Mouse (Mus musculus) small intestine, adult 10 weeks (tissue): Measurements from ENCODE around the gene Dnaja3. TPM values are rescaled to one million over a fixed set of nuclear protein-coding genes. Genes with fewer than 3 reads are reported as not detected.

Experiments used
- polyA plus RNA-seq: library from polyadenylated mRNA; stranded (reverse); fragments of 350-450 nt; fragmentation: Illumina TruSeq; extraction: RNeasy Lipid Tissue Mini Kit (QIAGEN cat#74804); gene quantifications from one replicate; pipeline ENCODE4 v1.2.3, GENCODE M21; 2014; ENCODE audit warnings: low replicate concordance

The Dnaja3 gene
- polyA plus RNA-seq, result 18.0 TPM

DNA sequence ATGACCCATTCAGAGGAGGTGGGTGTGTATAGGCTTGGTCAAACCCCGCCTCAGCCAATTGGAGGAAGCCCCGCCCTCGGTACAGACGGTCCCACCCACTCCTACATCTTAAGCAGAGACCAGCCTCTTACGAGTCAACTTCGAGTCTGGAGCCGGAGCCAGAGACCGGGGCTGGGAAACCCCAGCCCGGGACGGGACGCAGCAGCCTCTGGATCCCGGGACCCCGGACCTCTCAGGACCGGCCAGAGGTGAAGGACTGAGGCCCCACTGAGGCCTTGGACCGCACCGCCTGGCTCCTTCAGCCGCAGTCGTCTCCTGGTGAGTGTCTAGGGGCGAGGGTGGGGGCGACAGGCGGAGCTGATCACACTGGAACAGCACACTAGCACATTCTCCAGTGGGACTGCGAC lies at the start of gene Dnaja3, which contains the start of gene Vasn:
Gene Dnaja3, plus strand, starts transcription at position 159 of the 407 bp plus-strand sequence.
Gene Vasn, plus strand, starts transcription at position 111 of the 407 bp plus-strand sequence.

DNA sequence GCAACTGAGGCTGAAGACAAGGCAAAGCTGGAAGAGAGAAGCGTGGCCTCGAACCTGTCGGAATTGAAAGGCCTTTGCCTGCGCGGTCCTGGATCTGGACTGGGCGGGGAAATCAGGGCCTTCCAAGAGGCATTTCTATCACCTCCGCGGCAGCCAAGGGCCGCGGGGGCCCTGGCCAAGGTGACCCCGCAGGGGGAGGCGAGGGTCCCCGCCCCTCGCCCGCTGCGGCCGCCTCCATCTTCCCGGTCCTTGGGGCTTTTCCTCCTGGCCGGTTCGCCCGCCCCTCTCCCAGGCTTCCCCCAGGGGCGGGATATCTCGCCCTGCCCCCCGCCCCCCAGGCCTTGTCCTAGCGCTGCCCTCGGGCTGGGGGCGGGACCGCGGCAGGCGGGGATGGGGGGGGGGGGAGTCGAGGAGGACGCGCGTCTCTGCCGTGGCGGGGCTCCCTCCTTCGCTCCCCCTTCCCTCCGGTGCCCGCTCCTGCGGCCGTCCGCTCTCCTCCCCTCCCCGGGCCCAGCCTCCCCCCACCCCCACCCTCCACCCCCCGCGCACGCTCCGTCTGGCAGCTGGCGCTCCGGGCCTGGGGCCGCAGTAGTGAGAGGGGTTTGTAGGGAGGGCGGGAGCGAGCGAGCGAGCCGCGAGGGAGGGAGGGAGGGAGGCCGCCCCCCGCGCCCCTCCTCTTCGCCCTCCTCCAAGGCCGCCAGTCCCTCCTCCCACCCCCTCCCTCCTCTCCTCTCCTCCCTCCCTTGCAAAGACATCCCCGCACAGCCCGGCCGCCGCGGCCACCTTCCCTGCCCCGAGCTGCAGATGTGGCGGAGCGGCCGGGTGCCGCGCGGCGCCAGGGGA lies 45.6 kb upstream of the Dnaja3 start, which contains the start of gene Glis2:
Gene Glis2, plus strand, starts transcription at position 743 of the 843 bp plus-strand sequence.

DNA sequence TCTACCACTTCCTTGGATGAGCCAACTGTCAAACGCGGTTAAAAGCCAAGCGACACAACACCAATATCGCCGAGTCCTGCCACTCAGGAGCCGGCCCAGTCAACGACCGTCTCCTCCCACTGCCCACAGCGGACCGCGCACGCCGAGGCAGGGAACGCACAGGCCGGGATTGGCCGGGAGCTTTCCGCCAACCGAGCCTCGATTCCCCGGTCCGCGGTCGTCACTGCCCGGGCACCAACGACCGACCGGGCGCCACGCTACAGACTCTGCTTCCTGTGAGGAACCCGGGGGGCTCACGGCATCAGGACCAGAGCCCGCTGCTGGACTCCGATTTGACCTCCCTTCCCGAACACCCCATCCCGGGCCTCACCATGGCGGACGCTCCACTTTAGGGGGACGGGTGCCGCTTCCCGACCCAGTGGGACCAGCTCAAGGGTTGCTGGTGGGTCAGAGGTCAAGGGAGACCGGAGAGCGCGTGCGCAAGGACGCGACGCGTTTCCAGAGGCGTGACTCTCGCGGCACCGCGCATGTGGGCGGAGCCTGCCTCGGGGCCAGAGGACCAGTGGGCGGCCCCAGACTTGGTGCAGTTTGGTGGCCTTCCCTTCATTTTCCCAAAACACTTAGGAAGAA lies 15.2 kb upstream of the Dnaja3 start, which contains the start of gene Pam16:
Gene Pam16, minus strand, starts transcription at position 508 of the 630 bp plus-strand sequence.

GRCm38 (mm10) chr16:4679121-4680018 lies 39.6 kb downstream of the Dnaja3 start, which contains the start of gene Coro7:
Coro7 (minus strand) TSS chr16:4679777.

DNA sequence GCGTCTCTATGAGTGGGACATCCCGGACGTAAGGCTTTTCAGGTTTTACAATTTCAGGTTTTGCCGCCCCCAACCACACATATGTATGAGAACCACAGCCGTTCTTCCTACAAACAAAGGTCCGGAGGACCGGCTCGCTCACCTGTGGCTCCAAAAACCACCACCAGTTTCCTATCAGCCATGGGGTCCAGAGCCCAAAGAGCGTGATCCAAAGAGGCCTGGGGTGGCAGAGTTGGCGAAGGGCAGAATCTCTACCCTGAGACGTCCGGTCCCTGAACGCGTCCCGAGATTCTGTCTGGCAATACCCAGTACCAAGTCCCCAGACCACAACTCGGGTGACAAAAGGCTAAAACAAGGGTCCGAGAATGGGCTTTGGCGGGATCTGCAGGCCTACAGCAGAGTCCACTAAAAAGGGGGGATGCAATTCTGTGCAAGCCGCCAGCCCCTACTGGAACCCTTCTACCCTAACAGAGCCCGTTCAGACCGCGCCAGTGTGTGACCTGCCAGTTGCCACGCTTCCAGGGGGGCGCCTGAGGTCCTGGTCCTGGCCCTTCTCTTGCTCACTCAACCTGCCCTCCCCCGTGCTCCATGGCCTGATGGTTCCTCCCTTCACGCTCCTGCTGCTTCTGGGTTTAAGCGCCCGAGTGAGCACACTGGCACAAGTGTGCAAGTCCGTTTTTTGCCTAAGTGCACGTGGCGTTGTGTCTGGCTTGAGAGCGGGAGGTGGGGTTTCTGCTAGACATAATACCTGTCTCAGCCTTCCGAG lies 79.1 kb downstream of the Dnaja3 start, which contains the start of gene Nmral1:
Gene Nmral1, minus strand, starts transcription at position 604 of the 766 bp plus-strand sequence.

DNA sequence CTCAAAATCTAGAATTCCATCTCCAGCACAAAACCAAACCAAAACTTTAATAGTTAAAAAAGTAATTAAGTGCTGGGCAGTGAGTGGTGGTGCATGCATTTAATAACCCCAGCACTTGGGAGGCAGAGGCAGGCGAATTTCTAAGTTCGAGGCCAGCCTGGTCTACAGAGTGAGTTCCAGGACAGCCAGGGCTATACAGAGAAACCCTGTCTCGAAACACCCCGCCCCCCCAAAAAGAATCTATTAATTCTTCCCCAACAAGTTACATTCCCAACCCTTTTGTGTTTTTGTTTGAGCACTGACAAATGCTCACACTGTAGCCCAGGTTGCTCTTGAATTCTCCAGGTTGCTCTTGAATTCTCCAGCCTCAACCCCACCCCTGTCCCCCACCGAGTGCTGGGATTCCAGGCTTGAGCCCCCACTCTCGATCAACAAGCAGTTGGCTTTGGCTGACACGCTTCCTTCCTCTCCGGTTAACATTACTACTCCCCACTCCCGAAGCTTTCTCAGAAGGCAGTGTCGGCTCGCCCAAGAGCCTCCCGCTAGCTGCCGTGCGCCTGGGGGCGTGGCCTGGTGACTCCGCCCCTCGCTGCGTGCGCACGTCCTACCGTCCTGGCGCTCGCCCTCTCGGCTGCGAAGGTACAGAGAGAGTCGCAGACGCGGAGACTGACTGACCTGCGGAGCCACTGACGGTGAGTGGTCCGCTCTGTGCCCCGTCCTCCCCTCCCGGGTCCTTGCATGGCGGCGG lies 86.2 kb downstream of the Dnaja3 start, which contains the start of gene Hmox2:
Gene Hmox2, plus strand, starts transcription at position 582 of the 748 bp plus-strand sequence.

Other genes with a start within 250 kb of the Dnaja3 start
- gene Adcy9, start 219.5 kb upstream of the Dnaja3 start, polyA plus RNA-seq, result 0.89 TPM
- gene Srl, start 98.2 kb upstream of the Dnaja3 start, polyA plus RNA-seq, result 1.8 TPM
- gene Tfap4, start 80.1 kb upstream of the Dnaja3 start, polyA plus RNA-seq, result 2.0 TPM
- 0.56 TPM for gene Glis2, start 45.3 kb upstream of the Dnaja3 start, polyA plus RNA-seq
- 8.9 TPM for gene Pam16, start 15.0 kb upstream of the Dnaja3 start, polyA plus RNA-seq
- gene Vasn, start within 50 bp of the Dnaja3 start, polyA plus RNA-seq, result 0.48 TPM
- 1.3 TPM for gene Coro7, start 39.8 kb downstream of the Dnaja3 start, polyA plus RNA-seq
- 0.71 TPM for gene Nmral1, start 79.4 kb downstream of the Dnaja3 start, polyA plus RNA-seq
- gene Hmox2, start 86.4 kb downstream of the Dnaja3 start, polyA plus RNA-seq, result 47.3 TPM
- gene Cdip1, start 150.3 kb downstream of the Dnaja3 start, polyA plus RNA-seq, result 40.1 TPM
- not detected for gene 4930562C15Rik, start 195.4 kb downstream of the Dnaja3 start, polyA plus RNA-seq
- gene Ubald1, start 240.3 kb downstream of the Dnaja3 start, polyA plus RNA-seq, result 0.22 TPM
- gene Mgrn1, start 246.3 kb downstream of the Dnaja3 start, polyA plus RNA-seq, result 4.9 TPM